Mouse (Mus musculus) intestine, embryonic 16.5 days (tissue): ENCODE results near the gene Mex3b. TPM values are rescaled to one million over a fixed set of nuclear protein-coding genes. Genes with fewer than 3 reads are reported as not detected.

Experiments
- ATAC-seq: fragments of 200-750 bp; cut with Nextera tagmentation; 2 replicates; pipeline ENCODE4 v1.8.0; 2017; ENCODE audit warnings: moderate TSS enrichment, moderate library complexity
- H3K27ac ChIP-seq: fragments of 300-500 bp; sonication (generic); 2 replicates; pipeline ENCODE4 v1.5.1; 2014; ENCODE audit warnings: mild to moderate bottlenecking, low read length
- H3K27me3 ChIP-seq: fragments of 300-500 bp; sonication (generic); replicated peaks from 2 replicates; pipeline ENCODE4 v1.6.1; 2014; ENCODE audit warnings: low read length, control low read depth, mixed read lengths; ENCODE audit not compliant: control insufficient read depth, insufficient read depth
- H3K36me3 ChIP-seq: fragments of 300-500 bp; sonication (generic); 2 replicates; pipeline ENCODE4 v1.6.1; 2014; ENCODE audit warnings: low read length, control low read depth; ENCODE audit not compliant: control insufficient read depth, insufficient read depth
- H3K4me1 ChIP-seq: fragments of 300-500 bp; sonication (generic); 2 replicates; pipeline ENCODE4 v1.6.1; 2014; ENCODE audit warnings: low read length, control low read depth, mixed read lengths; ENCODE audit not compliant: control insufficient read depth, insufficient read depth
- H3K4me2 ChIP-seq: fragments of 300-500 bp; sonication (generic); 2 replicates; pipeline ENCODE4 v1.6.1; 2014; ENCODE audit warnings: low read depth, low read length, control low read depth
- H3K4me3 ChIP-seq: fragments of 300-500 bp; sonication (generic); 2 replicates; pipeline ENCODE4 v1.5.1; 2014; ENCODE audit warnings: mild to moderate bottlenecking, low read length
- H3K9ac ChIP-seq: fragments of 300-500 bp; sonication (generic); 2 replicates; pipeline ENCODE4 v1.6.1; 2014; ENCODE audit warnings: low read depth, low read length
- H3K9me3 ChIP-seq: fragments of 300-500 bp; sonication (generic); 2 replicates; pipeline ENCODE4 v1.6.1; 2016; ENCODE audit warnings: low read length, control low read depth; ENCODE audit not compliant: control insufficient read depth
- WGBS: fragments of 180-500 bp; shearing (Covaris S2); extraction: QIAGEN DNeasy Blood & Tissue Kit; methylation state at CpG from one replicate; pipeline ENCODE4 v1.1.7; 2014; 5-methylcytosine and 5-hydroxymethylcytosine counted together
- polyA plus RNA-seq: library from polyadenylated mRNA; unstranded; fragments of >200 nt; fragmentation: Nextera tagmentation; extraction: Ambion mirVana; gene quantifications from 2 replicates; pipeline ENCODE4 v1.2.1, GENCODE M21; 2015

Gene Mex3b
- polyA plus RNA-seq, 1 experiment from 2014 or later = 4.8 TPM

DNA sequence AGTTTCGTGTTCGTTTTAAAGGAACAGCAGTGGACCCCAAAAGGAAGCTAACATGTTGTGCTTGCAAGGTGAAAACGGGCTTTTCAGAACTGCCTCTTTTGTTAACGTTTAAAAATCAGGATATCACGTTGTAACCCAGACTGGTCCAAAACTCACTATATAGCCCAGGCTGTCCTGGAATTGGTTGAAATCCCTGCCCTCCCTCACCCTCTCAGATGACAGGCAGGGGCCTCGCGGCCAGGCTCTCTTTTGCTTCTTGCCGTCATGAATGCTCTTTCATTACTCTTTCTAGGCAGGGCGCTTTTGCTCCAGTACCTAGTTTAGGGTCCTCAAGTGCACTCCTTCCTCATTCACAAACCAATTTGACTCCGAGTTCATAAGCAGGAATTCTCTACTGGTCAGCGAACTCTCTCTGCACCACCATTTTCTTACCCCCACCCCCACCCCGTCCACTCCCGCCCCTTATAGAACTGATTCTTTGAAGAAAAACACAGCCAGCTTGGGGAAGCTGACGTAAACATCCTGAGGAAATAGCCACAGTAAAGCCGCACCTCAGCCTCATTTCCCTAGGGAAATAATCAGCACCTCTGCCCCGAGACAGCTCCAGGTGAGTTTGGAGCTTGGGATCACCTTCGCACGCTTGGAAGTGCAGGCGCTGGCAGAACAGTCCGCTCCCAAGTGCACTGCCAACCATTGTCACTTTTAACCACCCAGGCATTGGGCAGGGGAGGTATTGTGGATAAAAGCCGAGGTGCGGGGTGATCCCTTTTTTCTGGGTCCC lies 2.0 kb upstream of the Mex3b start:
- ATAC-seq = no peak
- H3K4me2 ChIP-seq = peak overlapping the region; percentile 95
- no peaks in the 10 kb centered on the region; the same call in 1 of the 2 replicates for H3K27me3 ChIP-seq
- H3K9ac ChIP-seq = peak overlapping the region; percentile 79
- no peaks in the 10 kb centered on the region for H3K9me3 ChIP-seq
- peak overlapping the region; percentile 92 for H3K27ac ChIP-seq
- peak overlapping the region; percentile 80 for H3K4me3 ChIP-seq
- peaks cover 21% of the 10 kb centered on the region for H3K4me1 ChIP-seq
- 3% methylated on average over 22 of the region's 22 CpGs for WGBS
- no peaks in the 10 kb centered on the region for H3K36me3 ChIP-seq

DNA sequence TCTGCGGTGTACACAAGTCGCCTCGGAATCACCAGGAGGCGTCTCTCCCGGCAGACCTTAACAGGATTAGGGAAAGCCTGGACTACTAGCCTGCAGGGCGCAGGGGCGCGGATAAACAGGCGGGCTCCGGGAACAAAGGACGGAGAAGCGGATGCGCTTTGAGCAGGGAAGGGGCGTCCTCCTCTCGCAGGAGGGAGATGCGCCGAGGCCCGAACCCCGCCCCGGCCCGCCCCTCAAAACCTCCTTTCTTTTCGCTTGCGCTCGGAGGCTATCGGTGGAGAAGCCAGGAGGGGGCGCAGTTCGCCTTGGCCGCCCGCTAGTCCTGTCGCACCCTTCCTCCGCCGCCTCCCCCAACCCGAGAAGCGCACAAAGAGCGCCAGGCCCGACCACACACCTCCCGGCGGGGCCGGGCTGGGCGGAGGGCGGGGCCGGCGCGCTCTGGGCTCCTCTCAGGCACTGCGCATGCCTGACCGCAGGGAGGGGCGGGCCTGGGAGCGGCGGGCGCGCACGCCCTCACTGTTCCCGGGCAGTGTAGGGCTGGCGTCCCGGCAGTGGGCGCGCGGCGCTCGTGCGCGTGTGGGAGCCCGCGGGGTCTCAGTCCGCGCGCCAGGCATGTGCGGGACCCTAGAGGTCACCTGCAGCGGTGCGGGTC lies 1.2 kb upstream of the Mex3b start:
- Histone ChIP-seq H3K9me3 (no peaks in the 10 kb centered on the region), H3K4me3 (peak overlapping the region; percentile 80), H3K27ac (peak overlapping the region; percentile 92), H3K27me3 (no peaks in the 10 kb centered on the region; the same call in 1 of the 2 replicates), H3K36me3 (no peaks in the 10 kb centered on the region), H3K4me1 (peaks cover 21% of the 10 kb centered on the region), H3K9ac (peak overlapping the region; percentile 81), H3K4me2 (peak overlapping the region; percentile 95)
- ATAC-seq = peak; percentile 95
- WGBS = under 1% methylated on average over 54 of the region's 70 CpGs

- Histone ChIP-seq H3K27ac (peak overlapping the region; percentile 91), H3K4me3 (peak overlapping the region; percentile 80), H3K36me3 (no peaks in the 10 kb centered on the region), H3K4me1 (peaks cover 21% of the 10 kb centered on the region), H3K27me3 (no peaks in the 10 kb centered on the region; the same call in 1 of the 2 replicates), H3K4me2 (peak overlapping the region; percentile 95), H3K9me3 (no peaks in the 10 kb centered on the region), H3K9ac (peak overlapping the region; percentile 81)
- peak; percentile 84 for ATAC-seq
- WGBS = under 1% methylated on average over 67 of the region's 68 CpGs
Measured at GRCm38 (mm10) chr7:82866486-82867270, 455 bp upstream of the Mex3b start.

DNA sequence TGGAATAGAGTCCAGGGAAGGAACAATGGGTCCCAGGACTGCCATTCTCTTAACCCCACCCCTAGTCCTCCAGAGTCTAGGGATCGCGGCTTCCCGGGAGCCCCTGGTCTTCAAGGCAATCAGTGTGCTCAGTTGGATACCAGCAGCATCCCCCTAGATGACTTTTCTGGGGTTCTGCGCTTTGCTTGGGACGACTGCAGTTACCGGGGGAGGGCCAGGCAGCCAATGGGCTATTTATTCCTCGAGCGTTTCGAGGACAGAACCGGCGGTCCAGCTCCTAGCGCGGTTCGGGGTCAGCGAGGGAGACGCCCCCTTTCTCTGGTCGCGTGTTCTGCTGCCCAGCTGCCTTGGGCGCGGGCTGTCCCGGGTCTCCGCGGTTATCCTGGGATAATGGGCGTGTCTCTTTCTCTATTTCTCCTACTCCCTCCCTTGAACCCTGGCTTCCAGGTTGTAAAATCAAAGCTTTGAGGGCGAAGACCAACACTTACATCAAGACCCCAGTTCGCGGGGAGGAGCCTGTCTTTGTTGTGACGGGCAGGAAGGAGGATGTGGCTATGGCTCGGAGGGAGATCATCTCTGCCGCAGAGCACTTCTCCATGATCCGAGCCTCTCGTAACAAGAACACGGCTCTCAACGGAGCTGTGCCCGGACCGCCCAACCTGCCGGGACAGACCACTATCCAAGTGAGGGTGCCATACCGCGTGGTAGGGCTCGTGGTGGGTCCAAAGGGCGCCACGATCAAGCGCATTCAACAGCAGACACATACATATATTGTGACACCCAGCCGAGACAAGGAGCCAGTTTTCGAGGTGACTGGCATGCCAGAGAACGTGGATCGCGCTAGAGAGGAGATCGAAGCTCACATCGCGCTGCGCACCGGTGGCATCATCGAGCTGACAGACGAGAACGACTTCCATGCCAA lies 1.4 kb downstream of the Mex3b start:
- 2% methylated on average over 56 of the region's 56 CpGs for WGBS
- Histone ChIP-seq H3K36me3 (no peaks in the 10 kb centered on the region), H3K9ac (peak overlapping the region; percentile 81), H3K27ac (peak overlapping the region; percentile 93), H3K4me1 (peaks cover 21% of the 10 kb centered on the region), H3K4me3 (peak overlapping the region; percentile 80), H3K4me2 (peak overlapping the region; percentile 95), H3K9me3 (no peaks in the 10 kb centered on the region), H3K27me3 (no peaks in the 10 kb centered on the region; the same call in 1 of the 2 replicates)
- no peak for ATAC-seq

DNA sequence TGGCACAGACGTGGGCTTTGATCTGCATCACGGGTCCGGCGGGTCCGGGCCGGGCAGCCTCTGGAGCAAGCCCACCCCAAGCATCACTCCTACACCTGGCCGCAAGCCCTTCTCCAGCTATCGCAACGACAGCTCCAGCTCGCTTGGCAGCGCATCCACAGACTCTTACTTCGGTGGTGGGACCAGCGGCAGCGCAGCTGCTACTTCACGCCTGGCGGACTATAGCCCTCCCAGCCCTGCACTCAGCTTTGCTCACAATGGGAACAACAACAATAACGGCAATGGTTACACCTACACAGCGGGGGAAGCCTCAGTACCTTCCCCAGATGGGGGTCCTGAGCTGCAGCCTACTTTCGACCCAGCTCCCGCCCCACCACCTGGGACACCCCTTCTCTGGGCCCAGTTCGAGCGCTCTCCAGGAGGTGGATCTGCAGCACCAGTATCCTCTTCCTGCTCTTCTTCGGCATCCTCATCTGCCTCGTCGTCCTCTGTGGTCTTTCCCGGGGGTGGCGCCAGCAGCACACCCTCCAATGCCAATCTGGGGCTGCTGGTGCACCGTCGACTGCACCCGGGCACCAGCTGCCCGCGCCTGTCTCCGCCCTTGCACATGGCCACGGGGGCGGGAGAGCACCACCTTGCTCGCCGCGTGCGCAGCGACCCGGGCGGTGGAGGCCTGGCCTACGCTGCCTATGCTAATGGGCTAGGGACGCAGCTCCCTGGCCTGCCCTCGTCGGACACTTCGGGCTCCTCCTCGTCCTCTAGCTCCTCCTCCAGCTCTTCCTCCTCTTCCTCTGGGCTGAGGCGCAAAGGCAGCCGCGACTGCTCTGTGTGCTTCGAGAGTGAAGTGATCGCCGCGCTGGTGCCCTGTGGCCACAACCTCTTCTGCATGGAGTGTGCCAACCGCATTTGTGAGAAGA lies 2.4 kb downstream of the Mex3b start:
- WGBS = 12% methylated on average over 56 of the region's 56 CpGs
- peak overlapping the region; percentile 95 for H3K4me2 ChIP-seq
- H3K36me3 ChIP-seq = no peaks in the 10 kb centered on the region
- H3K27ac ChIP-seq = peak overlapping the region; percentile 9; the same call in 1 of the 2 replicates
- no peaks in the 10 kb centered on the region; the same call in 1 of the 2 replicates for H3K27me3 ChIP-seq
- no peaks in the 10 kb centered on the region for H3K9me3 ChIP-seq
- no peak for ATAC-seq
- H3K4me1 ChIP-seq = peaks cover 21% of the 10 kb centered on the region
- peak overlapping the region; percentile 81 for H3K9ac ChIP-seq
- peak overlapping the region; percentile 80 for H3K4me3 ChIP-seq

- Histone ChIP-seq H3K9ac (peak overlapping the region; percentile 81), H3K4me2 (peak overlapping the region; percentile 95), H3K9me3 (no peaks in the 10 kb centered on the region), H3K4me1 (peaks cover 21% of the 10 kb centered on the region), H3K27ac (no peak overlapping the region), H3K27me3 (no peaks in the 10 kb centered on the region; the same call in 1 of the 2 replicates), H3K36me3 (no peaks in the 10 kb centered on the region), H3K4me3 (peak overlapping the region; percentile 80)
- ATAC-seq = no peak
- WGBS = 38% methylated on average over 18 of the region's 18 CpGs
Measured at GRCm38 (mm10) chr7:82870148-82870513, 3.0 kb downstream of the Mex3b start.

GRCm38 (mm10) chr7:82876551-82876950 lies 9.4 kb downstream of the Mex3b start:
- no peaks in the 10 kb centered on the region for H3K4me1 ChIP-seq

DNA sequence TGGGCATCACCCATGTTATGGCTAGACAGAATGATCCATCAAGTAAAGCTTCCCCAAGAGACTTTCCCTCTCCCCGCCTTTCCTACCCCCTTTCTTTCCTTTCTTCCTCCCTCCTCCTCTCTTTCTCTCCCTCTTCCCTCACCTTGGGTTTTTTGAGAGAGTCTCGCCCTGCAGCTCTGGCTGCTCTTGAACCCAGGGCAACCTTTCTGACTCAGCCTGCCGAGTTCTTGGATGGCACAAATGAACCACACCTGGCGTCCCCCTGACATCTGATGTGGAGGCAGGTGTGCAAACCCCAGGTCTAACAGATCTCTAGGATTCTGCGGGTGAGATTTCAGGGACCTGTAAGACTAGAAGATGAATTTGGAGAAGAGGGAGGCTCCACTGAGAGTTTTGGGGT lies 12.9 kb downstream of the Mex3b start:
- Histone ChIP-seq H3K27ac (no peak overlapping the region), H3K27me3 (no peaks in the 10 kb centered on the region), H3K9me3 (no peaks in the 10 kb centered on the region), H3K36me3 (no peaks in the 10 kb centered on the region; the same call in 1 of the 2 replicates), H3K4me1 (no peaks in the 10 kb centered on the region), H3K4me2 (no peak overlapping the region), H3K9ac (no peak overlapping the region), H3K4me3 (no peak overlapping the region)
- 96% methylated on average over 5 of the region's 5 CpGs for WGBS
- no peak for ATAC-seq

More at GRCm38 (mm10) chr7:82876551-82876950, 9.4 kb downstream of the Mex3b start:
- Histone ChIP-seq H3K9ac (no peak overlapping the region), H3K9me3 (no peaks in the 10 kb centered on the region), H3K27ac (no peak overlapping the region), H3K4me3 (no peak overlapping the region), H3K4me2 (no peak overlapping the region), H3K36me3 (no peaks in the 10 kb centered on the region; the same call in 1 of the 2 replicates), H3K27me3 (no peaks in the 10 kb centered on the region)
- WGBS = 57% methylated on average over 5 of the region's 5 CpGs
- ATAC-seq = no peak
